13 mouse cellular contexts compared by ENCODE assay signal in genomic region chr8:121699936-121700335, GRCm38 (mm10). TPM values are rescaled to one million over a fixed set of nuclear protein-coding genes. Genes with fewer than 3 reads are reported as not detected.
"Had no signal": no experiment of that assay in that cellular context is flagged by ENCODE, and none has a peak within 500 bp of the region (broad histone marks: within the 10 kb centered on the region; RNA-seq: fewer than 3 reads in every experiment).

No protein-coding gene starts in this region.

- H3K27me3 ChIP-seq: limb, embryonic 12.5 days; neural tube, embryonic 15.5 days had no signal

- H3K4me3 ChIP-seq: limb, embryonic 12.5 days; midbrain, embryonic 10.5 days; myocyte; neural tube, embryonic 15.5 days had no signal

- H3K9ac ChIP-seq: limb, embryonic 12.5 days; liver, embryonic 14.5 days; neural tube, embryonic 15.5 days had no signal

- DNase-seq: kidney, postnatal 10 days; liver; lung, adult 18-20 months; lung, postnatal 36 days; midbrain, embryonic 14.5 days; right cerebral cortex, adult 18-20 months; right cerebral cortex, postnatal 25 days; thymus, postnatal 4 days had no signal

- H3K9me3 ChIP-seq: midbrain, embryonic 10.5 days; neural tube, embryonic 15.5 days had no signal

- H3K4me2 ChIP-seq: limb, embryonic 12.5 days; neural tube, embryonic 15.5 days had no signal

- H3K27ac ChIP-seq: limb, embryonic 12.5 days; liver, embryonic 14.5 days; midbrain, embryonic 10.5 days; neural tube, embryonic 15.5 days had no signal

- H3K36me3 ChIP-seq: limb, embryonic 12.5 days; midbrain, embryonic 10.5 days; neural tube, embryonic 15.5 days had no signal

RNA-seq across cellular contexts. Expression of gene Jph3, which starts 29.5 kb away (rescaled TPM):
- polyA plus RNA-seq: liver, embryonic 14.5 days; myocyte had no signal
